Mouse (Mus musculus) ES-Bruce4 (cell line): ENCODE results near the gene Frs3.

Source experiments
- CTCF ChIP-seq: IDR thresholded peaks from one replicate; pipeline ENCODE4 v1.8.1; 2011; ENCODE audit warnings: low read depth, low read length
- EP300 ChIP-seq: IDR thresholded peaks from 2 replicates; pipeline ENCODE4 v1.6.1; 2011; ENCODE audit warnings: low read depth, low read length; ENCODE audit not compliant: insufficient read depth

DNA sequence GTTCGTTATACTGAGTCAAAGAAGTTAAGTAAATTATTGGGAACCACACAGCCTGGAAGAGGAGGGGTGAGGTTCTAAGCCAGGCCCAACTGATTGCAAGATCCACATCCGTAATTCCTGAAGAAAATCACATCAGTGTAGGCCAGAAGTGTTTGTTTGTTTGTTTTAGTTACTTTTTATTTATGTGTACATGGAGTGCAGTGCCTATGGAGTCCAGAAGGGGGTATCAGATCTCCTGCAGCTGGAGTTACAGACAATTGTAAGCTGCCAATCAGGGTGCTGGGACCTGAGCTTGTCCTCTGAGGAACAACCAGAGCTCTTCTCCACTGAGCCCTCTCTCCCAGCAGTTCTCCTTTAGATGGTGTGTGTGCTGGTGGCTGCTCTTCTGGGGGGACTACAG, 51.4 kb downstream of the Frs3 start:
- TF ChIP-seq CTCF, result peak; percentile 12
- TF ChIP-seq EP300, result no peak
